Mouse (Mus musculus): ENCODE measurements around the gene Pde4b. TPM values are rescaled to one million over a fixed set of nuclear protein-coding genes. Genes with fewer than 3 reads are reported as not detected.

Pde4b gene
- polyA plus RNA-seq, 1 experiment from 2014 or later, result 19.1 TPM

DNA sequence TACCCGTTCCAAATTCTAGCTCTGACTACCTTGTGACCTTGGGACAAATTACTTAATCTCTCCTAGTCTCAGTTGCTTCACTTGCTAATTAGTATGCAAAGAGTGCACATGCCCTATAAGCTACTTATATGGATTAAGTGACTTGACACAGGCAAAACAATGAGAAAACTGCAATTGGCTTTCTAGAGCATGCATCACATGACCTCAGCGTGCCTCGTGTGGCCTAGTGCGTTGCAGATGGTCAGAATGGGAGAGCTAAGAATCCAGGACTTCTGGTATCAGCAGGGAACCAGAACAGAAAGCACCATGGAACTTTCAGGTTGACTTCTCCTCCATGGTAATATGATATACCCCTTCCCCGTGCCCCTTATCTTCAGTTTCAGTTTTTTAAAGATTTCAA lies 426.2 kb downstream of the Pde4b start:
- H3K4me1 ChIP-seq, result peaks cover 64% of the 10 kb centered on the region
- no peaks in the 10 kb centered on the region for H3K36me3 ChIP-seq
- no peaks in the 10 kb centered on the region for H3K27me3 ChIP-seq (replicated peaks)
- WGBS, result 66% methylated on average over 5 of the region's 5 CpGs
- no peak overlapping the region for H3K9ac ChIP-seq
- no peak overlapping the region for H3K4me3 ChIP-seq
- no peak overlapping the region for H3K4me2 ChIP-seq
- no peak overlapping the region; the same call in 1 of the 2 replicates for H3K27ac ChIP-seq (replicated peaks)
- H3K9me3 ChIP-seq, result no peaks in the 10 kb centered on the region
- no peak for ATAC-seq (ENCODE audit: extremely low read depth, insufficient number of reproducible peaks, low FRiP score, low TSS enrichment)

DNA sequence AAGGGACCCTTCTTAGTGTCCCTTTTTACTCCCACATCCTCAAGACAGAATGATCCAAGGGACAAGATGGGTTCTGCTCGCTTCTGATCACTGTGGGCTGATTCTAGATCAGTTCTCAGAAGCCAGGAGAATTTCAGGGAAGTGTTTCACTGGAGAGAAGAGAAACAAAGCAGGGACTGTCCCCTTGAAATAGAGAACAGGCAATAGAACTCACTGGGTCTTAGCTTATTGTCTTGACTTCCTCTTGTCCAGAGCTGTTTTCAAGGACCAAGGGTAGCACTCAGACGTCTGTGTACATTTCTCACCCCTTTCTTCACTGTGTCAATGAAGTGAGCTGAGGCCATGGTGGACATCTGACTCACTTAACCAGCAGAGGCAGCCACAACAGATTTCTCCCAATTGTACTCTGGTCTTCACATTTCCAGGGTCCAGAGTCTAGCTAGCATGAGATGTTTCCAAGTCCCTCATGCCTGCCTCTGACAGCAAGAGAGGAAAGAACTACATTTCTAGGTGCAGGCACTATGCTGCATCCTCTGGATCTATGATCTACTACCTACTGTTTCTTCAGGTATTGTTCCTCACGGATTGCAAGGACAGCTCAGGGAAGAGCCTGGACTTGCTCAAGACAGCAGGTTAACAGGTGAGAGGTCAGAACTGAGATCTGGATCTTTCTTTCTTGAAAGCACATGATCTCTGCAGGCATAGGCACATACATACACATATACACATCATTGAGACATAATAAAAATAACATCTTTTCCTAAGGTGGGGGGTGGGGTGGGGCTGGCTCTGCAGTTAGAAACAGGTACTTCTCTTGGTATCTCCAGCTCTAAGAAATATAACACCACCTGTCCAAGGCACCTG lies 427.9 kb downstream of the Pde4b start:
- peaks cover 59% of the 10 kb centered on the region for H3K4me1 ChIP-seq
- 0 out of 2 replicates have a peak, but pooled peaks cover 3% of the 10 kb centered on the region for H3K36me3 ChIP-seq
- no peak overlapping the region for H3K4me2 ChIP-seq
- no peaks in the 10 kb centered on the region for H3K9me3 ChIP-seq
- no peak overlapping the region for H3K4me3 ChIP-seq
- H3K9ac ChIP-seq, result no peak overlapping the region
- ATAC-seq (ENCODE audit: extremely low read depth, insufficient number of reproducible peaks, low FRiP score, low TSS enrichment), result no peak
- 58% methylated on average over 3 of the region's 3 CpGs for WGBS
- no peak overlapping the region; the same call in 1 of the 2 replicates for H3K27ac ChIP-seq (replicated peaks)
- H3K27me3 ChIP-seq (replicated peaks), result no peaks in the 10 kb centered on the region

- H3K4me3 ChIP-seq, result no peak overlapping the region
- no peak overlapping the region for H3K9ac ChIP-seq
- H3K4me1 ChIP-seq, result peaks cover 51% of the 10 kb centered on the region
- H3K27me3 ChIP-seq (replicated peaks), result no peaks in the 10 kb centered on the region
- 56% methylated on average over 4 of the region's 4 CpGs for WGBS
- H3K27ac ChIP-seq (replicated peaks), result no peak overlapping the region
- no peaks in the 10 kb centered on the region for H3K9me3 ChIP-seq
- ATAC-seq (ENCODE audit: extremely low read depth, insufficient number of reproducible peaks, low FRiP score, low TSS enrichment), result no peak
- no peak overlapping the region for H3K4me2 ChIP-seq
- H3K36me3 ChIP-seq, result 0 out of 2 replicates have a peak, but pooled peaks cover 3% of the 10 kb centered on the region
Observed at GRCm38 (mm10) chr4:102516395-102516794, 429.1 kb downstream of the Pde4b start.

DNA sequence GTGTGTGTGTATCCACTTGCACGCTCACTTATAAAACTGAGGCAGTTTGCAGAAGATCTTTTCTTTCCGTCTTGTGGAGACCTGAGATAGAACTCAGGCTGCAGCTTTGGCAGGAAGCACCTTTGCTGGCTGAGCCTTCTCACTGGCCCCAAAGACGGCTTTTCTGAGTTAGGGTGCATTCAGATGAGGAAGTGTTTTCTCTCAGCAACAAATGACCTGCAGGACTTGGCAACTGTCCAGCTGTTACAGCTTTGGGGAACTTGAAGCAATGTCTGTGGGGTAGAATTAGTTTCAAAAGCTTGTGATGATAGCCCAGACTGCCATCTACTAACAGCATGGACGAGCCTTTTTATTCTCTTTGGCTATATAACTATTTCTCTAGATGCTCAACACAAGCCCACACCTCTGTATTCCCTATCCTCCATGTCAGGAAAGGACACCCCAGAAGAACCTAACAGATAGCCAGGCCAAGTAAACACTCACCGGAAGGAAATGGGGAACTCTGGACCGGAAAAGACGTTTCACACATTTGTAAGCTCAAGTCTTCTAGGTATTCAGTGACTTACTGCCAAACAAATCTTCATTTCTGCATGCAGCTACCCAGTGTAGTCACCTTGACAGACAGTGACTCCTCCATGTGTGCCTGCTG lies 429.8 kb downstream of the Pde4b start:
- ATAC-seq (ENCODE audit: extremely low read depth, insufficient number of reproducible peaks, low FRiP score, low TSS enrichment), result no peak
- no peaks in the 10 kb centered on the region for H3K9me3 ChIP-seq
- no peak overlapping the region for H3K4me3 ChIP-seq
- 0 out of 2 replicates have a peak, but pooled peaks cover 3% of the 10 kb centered on the region for H3K36me3 ChIP-seq
- no peak overlapping the region for H3K9ac ChIP-seq
- H3K4me1 ChIP-seq, result peaks cover 44% of the 10 kb centered on the region
- H3K27me3 ChIP-seq (replicated peaks), result no peaks in the 10 kb centered on the region
- 50% methylated on average over 7 of the region's 7 CpGs for WGBS
- no peak overlapping the region for H3K4me2 ChIP-seq
- peak overlapping the region; percentile 33; the same call in 1 of the 2 replicates for H3K27ac ChIP-seq (replicated peaks)

GRCm38 (mm10) chr4:102517653-102518052 lies 430.3 kb downstream of the Pde4b start:
- ATAC-seq (ENCODE audit: extremely low read depth, insufficient number of reproducible peaks, low FRiP score, low TSS enrichment), result no peak
- Histone ChIP-seq H3K36me3 (0 out of 2 replicates have a peak, but pooled peaks cover 3% of the 10 kb centered on the region), H3K9ac (no peak overlapping the region), H3K4me3 (no peak overlapping the region), H3K4me2 (no peak overlapping the region), H3K27me3 (replicated peaks) (no peaks in the 10 kb centered on the region), H3K27ac (replicated peaks) (peak overlapping the region; percentile 33; the same call in 1 of the 2 replicates), H3K9me3 (no peaks in the 10 kb centered on the region), H3K4me1 (peaks cover 40% of the 10 kb centered on the region)
- WGBS, result 51% methylated on average over 2 of the region's 2 CpGs

DNA sequence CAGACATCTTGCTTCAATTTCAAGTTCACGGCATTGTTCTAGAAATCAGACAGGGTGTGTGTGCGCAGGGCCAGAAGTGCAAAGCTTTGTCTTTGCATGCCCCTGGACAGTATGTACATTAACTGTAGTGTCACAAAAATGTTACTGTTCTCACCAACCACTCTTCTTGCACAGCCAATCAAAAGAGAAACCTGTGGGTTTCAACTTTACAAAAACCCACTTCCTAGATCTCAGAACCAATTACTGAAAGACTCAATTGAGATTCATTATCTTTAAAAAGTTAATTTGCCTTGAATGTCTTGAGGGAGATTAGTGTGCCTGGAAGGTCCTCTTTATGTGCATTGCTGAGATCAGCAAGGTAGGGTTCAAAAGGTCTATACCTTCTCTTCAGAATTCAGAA lies 431.0 kb downstream of the Pde4b start:
- Histone ChIP-seq H3K27ac (replicated peaks) (0 out of 2 replicates have a peak overlapping the region, but pooled peaks have one; percentile 33), H3K4me3 (no peak overlapping the region), H3K9ac (no peak overlapping the region), H3K4me1 (peaks cover 36% of the 10 kb centered on the region), H3K36me3 (0 out of 2 replicates have a peak, but pooled peaks cover 3% of the 10 kb centered on the region), H3K27me3 (replicated peaks) (no peaks in the 10 kb centered on the region), H3K4me2 (no peak overlapping the region), H3K9me3 (no peaks in the 10 kb centered on the region)
- WGBS, result 90% methylated on average over 2 of the region's 2 CpGs
- ATAC-seq (ENCODE audit: extremely low read depth, insufficient number of reproducible peaks, low FRiP score, low TSS enrichment), result no peak

GRCm38 (mm10) chr4:102520669-102521261 lies 433.4 kb downstream of the Pde4b start:
- Histone ChIP-seq H3K4me1 (peaks cover 17% of the 10 kb centered on the region), H3K27me3 (replicated peaks) (no peaks in the 10 kb centered on the region), H3K36me3 (0 out of 2 replicates have a peak, but pooled peaks cover 3% of the 10 kb centered on the region), H3K27ac (replicated peaks) (no peak overlapping the region), H3K4me3 (no peak overlapping the region), H3K4me2 (no peak overlapping the region), H3K9me3 (no peaks in the 10 kb centered on the region), H3K9ac (no peak overlapping the region)
- 59% methylated on average over 8 of the region's 8 CpGs for WGBS
- ATAC-seq (ENCODE audit: extremely low read depth, insufficient number of reproducible peaks, low FRiP score, low TSS enrichment), result no peak

- Histone ChIP-seq H3K9ac (no peak overlapping the region), H3K4me1 (peaks cover 14% of the 10 kb centered on the region), H3K4me3 (no peak overlapping the region), H3K27me3 (replicated peaks) (no peaks in the 10 kb centered on the region), H3K9me3 (no peaks in the 10 kb centered on the region), H3K27ac (replicated peaks) (no peak overlapping the region), H3K36me3 (0 out of 2 replicates have a peak, but pooled peaks cover 3% of the 10 kb centered on the region), H3K4me2 (no peak overlapping the region)
- no peak for ATAC-seq (ENCODE audit: extremely low read depth, insufficient number of reproducible peaks, low FRiP score, low TSS enrichment)
- WGBS, result 67% methylated on average over 6 of the region's 6 CpGs
Observed at GRCm38 (mm10) chr4:102521434-102521833, 434.1 kb downstream of the Pde4b start.

DNA sequence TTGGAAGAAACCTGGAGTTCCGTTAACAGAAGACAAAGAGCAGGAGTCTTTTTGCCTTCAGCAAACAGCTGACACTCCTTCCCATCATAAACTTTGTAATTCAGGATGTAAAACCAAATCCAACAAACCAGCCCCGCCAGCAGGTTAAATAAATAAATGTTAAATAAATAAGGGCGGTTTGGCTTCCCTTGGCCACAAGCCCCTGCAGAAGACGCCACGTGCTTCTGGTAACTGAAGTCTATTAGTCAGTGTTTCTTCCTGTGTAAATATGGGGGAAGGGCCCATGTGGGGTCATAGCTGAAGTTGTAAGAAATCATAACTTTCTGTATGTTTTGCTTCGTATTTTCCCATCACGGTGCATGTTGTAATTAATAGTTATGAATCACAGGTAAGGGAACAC lies 440.0 kb downstream of the Pde4b start:
- no peak overlapping the region for H3K4me2 ChIP-seq
- H3K4me3 ChIP-seq, result no peak overlapping the region
- H3K27ac ChIP-seq (replicated peaks), result no peak overlapping the region
- H3K9me3 ChIP-seq, result no peaks in the 10 kb centered on the region
- H3K27me3 ChIP-seq (replicated peaks), result no peaks in the 10 kb centered on the region
- no peak for ATAC-seq (ENCODE audit: extremely low read depth, insufficient number of reproducible peaks, low FRiP score, low TSS enrichment)
- no peak overlapping the region for H3K9ac ChIP-seq
- WGBS, result 73% methylated on average over 7 of the region's 7 CpGs
- peaks cover 30% of the 10 kb centered on the region for H3K4me1 ChIP-seq
- no peaks in the 10 kb centered on the region for H3K36me3 ChIP-seq

GRCm38 (mm10) chr4:102530797-102531196 lies 443.5 kb downstream of the Pde4b start:
- Histone ChIP-seq H3K27me3 (replicated peaks) (no peaks in the 10 kb centered on the region), H3K36me3 (no peaks in the 10 kb centered on the region), H3K4me3 (no peak overlapping the region), H3K4me2 (no peak overlapping the region), H3K4me1 (peaks cover 45% of the 10 kb centered on the region), H3K27ac (replicated peaks) (no peak overlapping the region), H3K9ac (no peak overlapping the region), H3K9me3 (no peaks in the 10 kb centered on the region)
- ATAC-seq (ENCODE audit: extremely low read depth, insufficient number of reproducible peaks, low FRiP score, low TSS enrichment), result no peak
- WGBS, result 71% methylated on average over 4 of the region's 4 CpGs

DNA sequence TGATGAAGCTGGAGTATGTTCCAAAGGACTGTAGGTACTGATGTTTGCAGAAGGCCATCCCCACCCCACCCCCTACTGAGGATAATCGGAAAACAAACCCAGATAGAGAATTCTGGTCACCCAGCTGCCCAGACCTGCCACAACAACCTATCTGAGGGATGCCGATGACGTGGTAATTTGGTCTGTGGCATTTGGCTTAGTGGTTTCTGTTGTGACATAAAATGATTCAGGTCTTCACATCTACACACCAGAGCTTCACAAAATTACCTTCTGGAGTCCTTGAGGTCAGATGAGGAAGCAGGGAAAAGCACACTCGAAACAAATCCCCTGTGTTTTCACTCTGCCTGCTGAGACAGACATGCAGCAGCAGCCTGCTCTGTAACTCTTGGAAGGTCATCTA lies 444.4 kb downstream of the Pde4b start:
- H3K27ac ChIP-seq (replicated peaks), result peak overlapping the region; percentile 51
- ATAC-seq (ENCODE audit: extremely low read depth, insufficient number of reproducible peaks, low FRiP score, low TSS enrichment), result no peak
- no peak overlapping the region; the same call in 1 of the 2 replicates for H3K9ac ChIP-seq

More for the DNA sequence above, 444.4 kb downstream of the Pde4b start:
- WGBS, result 26% methylated on average over 4 of the region's 4 CpGs
- Histone ChIP-seq H3K4me2 (peak overlapping the region; percentile 14; the same call in 1 of the 2 replicates), H3K36me3 (no peaks in the 10 kb centered on the region), H3K4me3 (no peak overlapping the region), H3K4me1 (peaks cover 45% of the 10 kb centered on the region), H3K27me3 (replicated peaks) (no peaks in the 10 kb centered on the region), H3K9me3 (no peaks in the 10 kb centered on the region)
